Mouse (Mus musculus) urinary bladder, postnatal 10 days (tissue): Measurements from ENCODE around the gene Alg9.

Experiments
- DNase-seq: peaks from one replicate; pipeline ENCODE4 v3.0.0; 2022; ENCODE audit warnings: low spot score

The Alg9 gene

GRCm38 (mm10) chr9:50774991-50775612 lies at the start of gene Alg9, which contains the start of gene 1110032A03Rik:
Gene Alg9 (plus strand): TSS chr9:50775019.
Gene 1110032A03Rik (minus strand): TSS chr9:50775520.
- peak; percentile 65 for DNase-seq

DNA sequence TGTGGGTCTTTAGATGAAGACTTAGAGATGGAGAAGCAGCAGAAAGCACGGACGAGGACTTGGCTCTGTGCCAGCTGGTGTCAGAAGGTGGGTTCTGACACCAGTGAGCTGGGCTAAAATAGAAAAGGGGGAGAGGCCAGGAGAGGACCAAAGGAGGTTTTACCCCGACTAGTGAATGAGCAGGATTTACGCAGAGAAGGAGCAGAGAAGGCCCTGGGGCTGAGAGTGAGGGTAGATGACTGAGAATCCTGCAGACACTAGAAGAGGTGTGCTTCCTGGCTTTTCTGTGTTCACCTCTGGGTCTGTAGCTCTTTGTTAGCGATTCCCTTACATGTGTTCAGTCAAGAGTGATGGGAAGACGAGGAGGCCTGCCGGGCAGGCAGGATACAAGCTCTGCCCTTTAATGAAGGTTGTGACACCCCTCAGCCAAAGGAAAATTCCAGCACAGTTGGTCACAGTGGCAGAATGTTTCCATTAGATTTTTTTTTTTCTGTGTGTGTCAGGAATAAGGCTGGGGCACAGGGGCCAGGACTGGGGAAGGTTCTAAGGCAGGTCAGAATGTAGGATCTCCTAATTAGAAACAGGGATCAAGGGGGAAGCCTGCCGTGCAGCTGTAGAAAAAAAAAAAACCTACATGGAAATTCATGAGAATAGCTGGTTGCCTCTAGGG lies 48.8 kb upstream of the Alg9 start:
- DNase-seq: no peak

- no peak for DNase-seq
Measured at GRCm38 (mm10) chr9:50727171-50727924, 47.5 kb upstream of the Alg9 start.

DNA sequence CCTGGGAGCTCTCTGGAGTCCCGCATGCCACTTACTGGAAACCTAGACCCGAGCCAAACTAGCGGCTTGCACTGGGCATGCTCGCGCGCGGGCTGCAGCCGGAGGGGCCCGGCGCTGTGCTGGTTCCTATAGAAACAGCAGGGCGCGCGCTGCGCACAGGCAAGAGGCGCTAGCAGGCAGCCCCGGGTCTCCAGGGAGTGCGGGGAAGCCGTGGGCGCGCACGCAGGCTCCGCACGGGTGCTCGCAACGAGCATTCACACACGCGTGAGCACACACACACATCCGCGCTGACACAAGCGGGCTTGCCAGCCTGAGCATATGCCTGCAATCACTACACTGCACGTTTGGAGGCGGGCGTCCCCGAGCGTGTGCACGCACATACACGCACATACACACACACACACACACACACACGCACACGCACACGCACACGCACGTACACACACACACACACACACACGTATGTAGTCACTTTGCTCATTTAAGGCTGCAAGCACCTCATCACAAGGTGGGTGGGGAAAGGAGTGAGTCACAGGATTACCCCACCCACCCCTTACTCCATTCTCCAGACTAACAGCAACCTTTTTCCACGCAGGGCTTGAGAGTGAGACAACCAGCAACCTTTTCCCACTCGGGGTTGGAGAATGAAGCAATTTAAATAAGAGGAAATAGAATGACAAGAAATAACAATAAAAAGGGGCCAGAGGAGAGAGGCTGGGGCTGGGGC lies 46.7 kb upstream of the Alg9 start:
- no peak for DNase-seq

- no peak for DNase-seq
Measured at GRCm38 (mm10) chr9:50729600-50729999, 45.2 kb upstream of the Alg9 start.

DNA sequence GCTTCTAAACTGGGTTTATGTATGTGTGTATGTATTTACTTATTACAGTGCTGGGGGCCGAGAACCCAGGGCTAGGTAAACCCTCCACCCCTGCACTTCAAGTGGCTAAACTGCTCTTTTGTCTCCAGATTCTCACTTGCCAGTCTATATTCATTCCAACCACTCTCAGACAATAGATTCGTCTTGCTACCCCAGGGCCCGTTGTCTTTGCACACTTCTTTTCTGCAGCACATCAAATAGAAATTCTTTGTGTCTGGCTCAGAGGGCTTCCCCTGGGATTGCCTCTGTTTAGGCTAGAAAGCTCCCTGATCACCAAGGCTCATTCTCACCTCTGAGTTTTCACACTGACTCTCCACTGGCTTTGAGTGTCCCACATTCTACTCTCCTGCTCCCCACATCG lies 42.3 kb upstream of the Alg9 start:
- DNase-seq: no peak

DNA sequence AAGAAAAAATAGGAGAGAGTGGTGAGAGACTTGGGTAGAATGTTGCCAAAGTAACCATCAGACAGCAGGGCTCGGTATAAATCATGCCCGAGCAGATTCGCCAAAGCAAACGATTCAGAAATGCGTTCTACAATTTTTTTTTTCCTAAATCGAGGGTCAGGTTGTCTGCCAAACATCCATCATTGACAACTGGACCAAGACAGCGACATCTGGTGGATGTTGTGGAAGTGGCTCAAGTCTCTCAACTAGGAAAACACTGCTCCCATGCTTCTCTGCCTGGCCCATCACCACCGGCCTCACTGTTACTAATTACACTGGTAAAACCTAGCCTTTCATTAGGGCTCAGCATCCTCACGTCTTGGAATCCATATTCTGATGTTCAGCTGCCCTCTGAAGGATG lies 39.8 kb upstream of the Alg9 start:
- DNase-seq: no peak

GRCm38 (mm10) chr9:50738914-50739870 lies 35.6 kb upstream of the Alg9 start, which contains the start of gene Dixdc1:
Gene Dixdc1 (minus strand): TSS chr9:50739517.
- peak; percentile 83 for DNase-seq

- no peak for DNase-seq
Measured at GRCm38 (mm10) chr9:50740867-50741784, 33.7 kb upstream of the Alg9 start.

DNA sequence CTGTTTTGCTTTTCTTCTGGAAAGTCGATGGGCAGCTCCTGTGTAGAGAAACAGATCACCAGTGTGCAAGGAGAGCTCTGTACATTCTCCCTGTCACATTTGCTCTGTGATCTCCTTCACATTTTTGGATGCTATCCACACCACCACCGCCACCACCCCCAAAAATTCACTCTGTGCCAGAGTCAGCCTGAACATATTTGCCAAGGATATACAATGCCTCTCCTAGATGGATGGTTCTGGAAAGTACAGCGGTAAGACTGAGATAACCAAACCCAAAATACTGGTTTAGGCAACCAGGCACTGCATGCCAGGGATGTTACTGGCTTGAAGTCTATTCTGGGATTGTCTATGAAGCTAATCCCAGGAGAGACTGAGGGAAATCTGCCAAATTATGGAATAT lies 32.6 kb upstream of the Alg9 start:
- no peak for DNase-seq

DNA sequence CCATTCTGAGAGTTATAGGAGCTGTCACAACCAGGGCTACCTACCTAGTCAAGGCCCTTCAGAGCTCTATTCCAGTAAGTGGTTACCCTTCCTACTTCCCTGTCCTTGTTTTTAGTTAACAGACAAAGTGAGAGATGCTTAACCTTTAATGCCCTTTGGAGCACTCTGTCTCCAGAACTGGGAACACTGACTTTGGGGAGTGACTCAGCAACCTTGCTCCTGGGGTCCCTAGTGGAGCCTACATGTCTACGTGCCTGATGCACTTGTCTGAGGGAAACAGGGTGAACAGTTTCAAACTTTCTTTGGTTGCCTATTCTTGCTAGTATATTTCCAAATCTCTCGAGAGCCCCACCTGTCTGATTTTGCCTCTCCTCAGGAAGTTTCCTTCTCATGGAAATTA lies 32.1 kb upstream of the Alg9 start:
- no peak for DNase-seq

DNA sequence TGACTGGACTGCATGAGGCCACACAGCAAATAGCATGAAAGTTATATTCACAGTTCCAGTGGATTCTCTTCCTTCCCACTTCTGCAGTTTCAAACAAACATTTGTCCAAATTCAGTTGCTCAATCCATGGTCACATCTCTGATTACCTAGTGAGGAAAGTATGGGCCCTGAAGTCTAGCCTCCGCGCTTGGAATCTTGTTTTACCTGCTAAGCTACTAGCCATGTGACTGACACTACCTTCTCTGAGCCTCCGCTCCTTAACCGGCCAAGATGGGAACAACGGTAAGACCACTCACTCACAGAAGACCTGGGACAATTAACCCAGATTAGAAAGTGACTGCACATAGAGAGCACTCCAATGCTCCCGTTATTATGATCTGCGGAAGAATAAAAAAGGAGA lies 29.0 kb upstream of the Alg9 start:
- no peak for DNase-seq

- no peak for DNase-seq
Measured at GRCm38 (mm10) chr9:50746214-50746677, 28.6 kb upstream of the Alg9 start, which contains the start of gene 2310030G06Rik. Gene 2310030G06Rik (minus strand): TSS chr9:50746536.

GRCm38 (mm10) chr9:50750706-50751105 lies 24.1 kb upstream of the Alg9 start:
- DNase-seq: no peak

- DNase-seq: no peak
Measured at GRCm38 (mm10) chr9:50751323-50751722, 23.5 kb upstream of the Alg9 start, which contains the start of gene Cryab. Gene Cryab (plus strand): TSS chr9:50751325.

GRCm38 (mm10) chr9:50752054-50752602 lies 22.7 kb upstream of the Alg9 start, which contains the start of gene Hspb2:
Gene Hspb2 (minus strand): TSS chr9:50752354.
- no peak for DNase-seq

DNA sequence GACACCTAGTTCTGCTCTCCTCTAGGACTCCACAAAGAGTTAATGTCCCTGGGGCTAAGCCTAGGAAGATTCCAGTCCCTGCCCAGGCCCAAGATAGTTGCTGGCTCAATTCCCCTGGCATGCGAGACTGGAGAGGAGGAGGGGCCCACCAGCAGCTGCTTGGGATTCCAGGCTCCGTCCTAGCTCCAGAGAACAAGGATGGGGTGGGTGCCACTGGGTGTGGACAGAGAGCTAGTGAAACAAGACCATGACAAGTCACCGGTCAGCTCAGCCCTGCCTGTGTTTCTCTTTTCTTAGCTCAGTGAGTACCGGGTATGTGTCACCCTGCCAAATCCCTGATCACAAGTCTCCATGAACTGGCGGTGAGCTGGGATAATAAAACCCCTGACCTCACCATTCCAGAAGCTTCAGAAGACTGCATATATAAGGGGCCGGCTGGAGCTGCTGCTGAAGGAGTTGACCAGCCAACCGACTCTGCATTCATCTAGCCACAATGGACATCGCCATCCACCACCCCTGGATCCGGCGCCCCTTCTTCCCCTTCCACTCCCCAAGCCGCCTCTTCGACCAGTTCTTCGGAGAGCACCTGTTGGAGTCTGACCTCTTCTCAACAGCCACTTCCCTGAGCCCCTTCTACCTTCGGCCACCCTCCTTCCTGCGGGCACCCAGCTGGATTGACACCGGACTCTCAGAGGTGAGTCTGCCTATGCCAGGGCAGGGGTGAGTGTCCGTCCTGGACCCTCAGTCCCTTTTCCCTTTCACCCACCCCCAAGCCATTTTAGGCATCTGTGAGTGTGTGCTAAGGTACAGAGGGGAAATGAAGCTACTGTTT lies 21.8 kb upstream of the Alg9 start:
- DNase-seq: no peak

GRCm38 (mm10) chr9:50753947-50754346 lies 20.9 kb upstream of the Alg9 start:
- no peak for DNase-seq
